Mouse (Mus musculus) G1E (cell line): Measurements from ENCODE around the gene Slco1c1.

Experiments
- CTCF ChIP-seq: IDR thresholded peaks from 2 replicates; pipeline ENCODE4 v1.5.1; 2012; ENCODE audit warnings: low read depth, low read length, inconsistent platforms, mixed read lengths
- GATA1 ChIP-seq: IDR thresholded peaks from 2 replicates; pipeline ENCODE4 v1.6.1; 2012; ENCODE audit warnings: borderline replicate concordance, low read length, inconsistent platforms, mixed read lengths
- POLR2AphosphoS5 ChIP-seq: IDR thresholded peaks from 2 replicates; pipeline ENCODE4 v1.6.1; 2012; ENCODE audit warnings: low read depth, low read length, inconsistent platforms; ENCODE audit not compliant: insufficient replicate concordance
- TAL1 ChIP-seq: conservative IDR thresholded peaks from 2 replicates; pipeline ENCODE4 v1.6.1; 2012; ENCODE audit warnings: low read depth, low read length, inconsistent platforms, mixed read lengths

DNA sequence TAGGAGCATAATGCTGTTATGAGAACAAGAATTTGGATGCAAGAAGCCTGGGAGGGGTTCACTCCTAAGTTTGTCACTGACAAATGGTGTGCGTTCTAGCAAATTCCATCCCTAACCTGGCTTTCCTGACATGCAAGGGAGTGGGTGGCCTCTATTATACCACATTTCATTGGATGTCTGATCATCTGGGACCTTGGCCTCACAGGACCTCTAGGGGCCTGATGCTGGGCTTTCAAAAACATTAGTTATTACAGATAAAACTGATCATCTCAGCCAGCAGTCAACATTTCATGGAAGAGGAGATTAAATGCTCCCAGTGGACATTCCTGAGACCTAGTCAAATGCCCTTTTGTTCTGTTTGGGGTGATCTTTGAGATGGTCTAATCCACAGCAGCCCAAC lies 34.0 kb downstream of the Slco1c1 start:
- no peak for TF ChIP-seq GATA1
- TF ChIP-seq CTCF, result no peak
- TF ChIP-seq TAL1, result no peak
- TF ChIP-seq POLR2AphosphoS5, result no peak
